Mouse (Mus musculus) erythroblast, embryonic 14.5 days (primary cell): ENCODE measurements around the gene Vstm2l.

Experiments used
- GATA1 ChIP-seq: IDR thresholded peaks from 2 replicates; pipeline ENCODE4 v1.6.1; 2012; ENCODE audit warnings: low read length, inconsistent platforms, mixed read lengths
- TAL1 ChIP-seq: IDR thresholded peaks from 3 replicates; pipeline ENCODE4 v1.6.1; 2012; ENCODE audit warnings: low read length, inconsistent platforms, mixed read lengths

DNA sequence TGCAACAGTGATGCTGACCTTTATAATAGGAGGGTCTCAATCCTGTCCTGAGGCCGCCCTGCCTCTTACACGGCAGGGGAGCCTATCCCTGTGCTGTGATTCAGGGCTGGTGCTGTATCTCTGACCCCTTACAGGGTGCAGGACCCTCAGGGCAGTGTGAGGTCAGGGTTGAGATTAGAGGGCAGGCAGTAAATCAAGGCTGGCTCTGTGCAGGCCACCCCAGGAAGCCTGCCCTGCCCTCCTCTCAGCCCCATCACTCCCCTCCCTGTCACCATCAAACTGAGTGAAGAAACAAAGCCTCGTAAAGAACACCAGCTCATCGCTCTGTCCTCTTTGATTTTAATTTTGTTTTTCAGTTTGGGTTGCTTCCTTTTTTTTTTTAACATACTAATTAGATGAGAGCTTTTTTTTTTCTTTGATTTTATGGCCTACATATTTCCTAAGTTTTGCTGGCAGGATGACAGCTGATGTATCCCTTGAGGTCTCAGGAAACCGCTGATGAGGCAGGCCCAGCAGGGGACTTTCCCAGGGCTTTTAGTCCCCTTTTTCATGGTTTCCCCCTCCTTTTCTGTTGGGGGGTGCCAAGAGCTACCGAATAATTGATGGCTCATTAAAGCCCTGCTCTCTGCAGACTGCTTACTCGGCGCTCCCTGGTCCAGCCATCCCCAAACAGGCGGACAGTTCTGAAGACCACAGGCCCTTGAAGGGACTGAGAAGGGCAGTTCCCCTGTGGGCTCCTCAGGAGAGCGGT, 27.0 kb upstream of the Vstm2l start:
- TF ChIP-seq GATA1 (no peak), TAL1 (no peak)
